Mouse (Mus musculus) cerebellum, adult 2 months (tissue): ENCODE results near the gene Itgb5.

ENCODE experiments used
- CTCF ChIP-seq: fragments of 200-500 bp; IDR thresholded peaks from 2 replicates; pipeline ENCODE4 v1.5.1; 2011; ENCODE audit warnings: low read depth, mild to moderate bottlenecking, control low read depth, low read length, moderate library complexity, borderline replicate concordance; ENCODE audit not compliant: insufficient read depth
- POLR2A ChIP-seq: fragments of 200-500 bp; IDR thresholded peaks from 2 replicates; pipeline ENCODE4 v1.6.1; 2011; ENCODE audit warnings: low read length, control low read depth, borderline replicate concordance; ENCODE audit not compliant: insufficient read depth

GRCm38 (mm10) chr16:33793846-33794791 lies 35.3 kb upstream of the Itgb5 start, which contains the start of gene Muc13:
- no peak for TF ChIP-seq CTCF
- no peak for TF ChIP-seq POLR2A
